In the genomic region with DNA sequence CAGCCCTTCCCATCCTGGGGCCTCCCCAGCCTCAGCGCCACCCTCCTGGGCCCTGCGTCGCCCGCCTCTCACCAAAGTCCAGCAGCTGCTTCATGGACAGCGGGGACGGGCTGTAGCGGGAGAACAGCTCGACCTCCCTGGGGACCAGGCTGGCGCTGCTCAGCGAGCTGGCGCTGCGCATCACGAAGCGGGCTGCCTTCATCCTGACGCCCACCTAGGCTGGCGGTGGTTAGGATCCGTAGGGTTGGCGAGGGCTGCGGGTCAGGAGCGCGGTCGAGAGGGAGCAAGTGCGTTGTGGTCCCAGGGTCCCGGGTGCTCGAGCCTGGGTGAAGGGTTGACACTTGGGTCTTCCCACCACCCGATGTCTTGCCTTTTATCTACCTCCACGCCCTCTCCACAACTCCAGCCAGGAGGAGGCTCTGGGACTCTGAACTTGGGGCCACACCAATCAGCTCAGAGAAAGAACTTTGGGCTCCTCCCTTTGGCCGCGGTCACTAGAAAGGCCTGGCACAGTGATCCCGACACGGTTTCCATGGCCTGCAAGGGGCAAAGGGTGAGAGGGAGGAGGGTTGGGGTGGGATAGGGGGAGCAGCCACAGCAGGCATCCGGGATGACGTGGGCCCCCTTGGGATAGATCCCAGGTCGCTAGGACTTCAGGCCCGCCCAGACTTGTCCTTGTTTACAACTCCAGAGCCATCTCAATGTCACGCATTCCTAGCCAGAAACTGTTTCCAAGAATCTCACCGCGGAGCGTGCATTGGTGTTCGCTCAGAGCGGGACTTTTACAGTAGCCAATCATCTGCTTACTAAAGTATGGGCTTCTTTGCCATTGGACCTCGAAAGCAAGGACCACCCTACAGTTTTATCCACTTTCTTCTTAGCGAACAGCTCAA, we compare ENCODE assay signal across 8 mouse cellular contexts. TPM values are rescaled to one million over a fixed set of nuclear protein-coding genes. Genes with fewer than 3 reads are reported as not detected.
DNase-seq lines count a peak whose midpoint lies in the region; ATAC-seq lines count a peak whose summit lies in the region.

Pdk4 (minus strand) TSS at position 349 of the 893 bp plus-strand sequence.

- H3K9ac ChIP-seq in hindbrain, embryonic 12.5 days = peak within 1 kb of the TSS; percentile 55
- H3K9ac ChIP-seq in lung, embryonic 15.5 days = peak within 1 kb of the TSS; percentile 45

- H3K4me1 ChIP-seq in hindbrain, embryonic 12.5 days = peaks cover 7% of the 10 kb centered on the region; the same call in 1 of the 2 replicates
- H3K4me1 ChIP-seq in lung, embryonic 15.5 days = 0 out of 2 replicates have a peak, but pooled peaks cover 4% of the 10 kb centered on the region

- H3K4me3 ChIP-seq in hindbrain, embryonic 12.5 days = peak within 1 kb of the TSS; percentile 50
- H3K4me3 ChIP-seq in lung, embryonic 15.5 days = peak within 1 kb of the TSS; percentile 47

- no peaks in the 10 kb centered on the region for H3K27me3 ChIP-seq in hindbrain, embryonic 12.5 days
- no peaks in the 10 kb centered on the region for H3K27me3 ChIP-seq in lung, embryonic 15.5 days

- DNase-seq in adipocyte (ENCODE audit: low spot score) = peak; percentile 61
- peak; percentile 19 to 25 for DNase-seq in cerebellum, postnatal 36 days
- peak; percentile 37 to 65 for DNase-seq in frontal cortex, postnatal 36 days (ENCODE audit: low spot score in 2 of 2)
- peak; percentile 68 to 73 for DNase-seq in layer of hippocampus, postnatal 10 days (ENCODE audit: low spot score in 2 of 2)
- peak; percentile 75 for DNase-seq in retina, postnatal 1 day

- peak within 1 kb of the TSS; percentile 99 for H3K4me2 ChIP-seq in hindbrain, embryonic 12.5 days (replicated peaks)
- peak within 1 kb of the TSS; percentile 92 for H3K4me2 ChIP-seq in lung, embryonic 15.5 days

- no peaks in the 10 kb centered on the region for H3K36me3 ChIP-seq in hindbrain, embryonic 12.5 days
- no peaks in the 10 kb centered on the region for H3K36me3 ChIP-seq in lung, embryonic 15.5 days

- no peaks in the 10 kb centered on the region for H3K9me3 ChIP-seq in hindbrain, embryonic 12.5 days (replicated peaks)
- no peaks in the 10 kb centered on the region for H3K9me3 ChIP-seq in lung, embryonic 15.5 days

- H3K27ac ChIP-seq in hindbrain, embryonic 12.5 days = no peak within 1 kb of the TSS
- H3K27ac ChIP-seq in lung, embryonic 15.5 days = peak within 1 kb of the TSS; percentile 71

- ATAC-seq in hindbrain, embryonic 12.5 days (ENCODE audit: low FRiP score) = peak; percentile 88
- peak; percentile 96 for ATAC-seq in lung, embryonic 15.5 days (ENCODE audit: borderline replicate concordance, extremely low read depth, low FRiP score, low TSS enrichment)
- ATAC-seq in monocyte, adult 5-6 weeks (replicated peaks; ENCODE audit: insufficient number of reproducible peaks, low FRiP score, low TSS enrichment, poor library complexity, severe bottlenecking) = no peak

- 2% methylated on average over 43 of the region's 43 CpGs for WGBS in hindbrain, embryonic 12.5 days
- WGBS in lung, embryonic 15.5 days = under 1% methylated on average over 43 of the region's 43 CpGs

RNA-seq across cellular contexts. Expression of gene Pdk4, which starts in this region (rescaled TPM):
- 1.4 and 1.6 TPM in 2 replicates for polyA plus RNA-seq in hindbrain, embryonic 12.5 days (2016; fragmentation: Nextera tagmentation; extraction: Ambion mirVana)
- total RNA-seq in layer of hippocampus, postnatal 10 days (2021) = 10 to 100 TPM in 1 of 2 experiments, 1 to 10 TPM in 1; 7.5 to 13.8 TPM
- 2.6 and 4.6 TPM in 2 replicates for polyA plus RNA-seq in lung, embryonic 15.5 days (2015; fragmentation: Nextera tagmentation; extraction: Ambion mirVana)
- not detected in 3 replicates for total RNA-seq in monocyte, adult 5-6 weeks (2017)

Comparison
In these comparisons a context has a peak if more than half of its experiments do, and no peak if none do; other contexts are left out.
1. DNase-seq: peak in every context shown above with its lines; median percentile 75 in retina, postnatal 1 day; 70 in layer of hippocampus, postnatal 10 days; 61 in adipocyte; 51 in frontal cortex, postnatal 36 days; 22 in cerebellum, postnatal 36 days.